Mouse (Mus musculus) megakaryocyte, embryonic 14.5 days (primary cell): ENCODE measurements at regions not wholly inside any gene's neighbourhood (a gene's known extent, or its start where the extent isn't known, plus 50 kb on each side); places are given as distances from the start of the nearest gene placed in this dataset.

Experiments used
- FLI1 ChIP-seq: IDR thresholded peaks from 2 replicates; pipeline ENCODE4 v1.6.1; 2012; ENCODE audit warnings: low read length, inconsistent platforms, mixed read lengths
- GATA1 ChIP-seq: IDR thresholded peaks from 3 replicates; pipeline ENCODE4 v1.6.1; 2012; ENCODE audit warnings: mixed read lengths, low read length, inconsistent platforms, borderline replicate concordance

- TF ChIP-seq FLI1 (no peak), GATA1 (no peak)
Measured at GRCm38 (mm10) chr6:134325564-134325963, 70.6 kb upstream of the Bcl2l14 start.
